Mouse (Mus musculus): ENCODE data around the gene Nr1d1. TPM values are rescaled to one million over a fixed set of nuclear protein-coding genes. Genes with fewer than 3 reads are reported as not detected.

The Nr1d1 gene
- polyA plus RNA-seq, 1 experiment from 2014 or later = 2.7 TPM

DNA sequence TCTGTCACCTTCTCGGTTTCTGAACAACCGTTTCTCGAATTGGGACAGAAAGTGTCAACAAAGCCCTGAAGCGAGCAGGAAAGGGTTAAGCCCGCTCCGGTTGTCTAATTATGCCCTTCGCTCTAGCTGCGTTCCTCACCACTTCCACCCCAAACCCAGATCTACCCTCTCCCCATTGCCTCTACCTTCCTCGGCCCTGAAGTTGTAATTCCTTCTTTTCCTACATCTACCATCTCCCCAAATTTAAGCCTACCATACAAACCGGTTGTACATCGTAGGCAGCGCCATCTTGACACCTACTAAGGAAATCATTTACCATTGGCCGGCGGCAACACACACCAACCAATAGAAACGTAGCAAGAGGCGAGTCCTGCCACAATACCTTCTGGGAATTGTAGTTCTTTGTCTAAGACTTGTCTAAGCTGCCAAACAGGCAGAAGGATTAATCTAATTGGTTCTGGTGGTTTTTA is 46.0 kb downstream of the Nr1d1 start, which contains the start of gene Med24:
Med24 (minus strand) TSS at position 317 of the 470 bp plus-strand sequence.
- Histone ChIP-seq H3K27me3 (replicated peaks; ENCODE audit: control insufficient read depth, insufficient read depth, low read length) (no peaks in the 10 kb centered on the region; the same call in 1 of the 2 replicates), H3K9ac (ENCODE audit: low read depth, low read length) (peak within 1 kb of the TSS; percentile 63), H3K36me3 (ENCODE audit: control insufficient read depth, insufficient read depth, low read length) (peaks cover 2% of the 10 kb centered on the region; the same call in 1 of the 2 replicates), H3K4me1 (replicated peaks; ENCODE audit: control insufficient read depth, insufficient read depth, low read length) (0 out of 2 replicates have a peak, but pooled peaks cover 2% of the 10 kb centered on the region), H3K9me3 (ENCODE audit: control insufficient read depth, low read length) (no peaks in the 10 kb centered on the region; the same call in 1 of the 2 replicates), H3K4me2 (peak within 1 kb of the TSS; percentile 82), H3K4me3 (ENCODE audit: low read depth, low read length) (peak within 1 kb of the TSS; percentile 66), H3K27ac (ENCODE audit: low read depth, low read length) (0 out of 2 replicates have a peak within 1 kb of the TSS, but pooled peaks have one; percentile 19)
- DNase-seq (ENCODE audit: low spot score) (peak; percentile 82), ATAC-seq (replicated peaks; ENCODE audit: low FRiP score) (peak; percentile 95)
- under 1% methylated on average over 16 of the region's 16 CpGs for WGBS

DNA sequence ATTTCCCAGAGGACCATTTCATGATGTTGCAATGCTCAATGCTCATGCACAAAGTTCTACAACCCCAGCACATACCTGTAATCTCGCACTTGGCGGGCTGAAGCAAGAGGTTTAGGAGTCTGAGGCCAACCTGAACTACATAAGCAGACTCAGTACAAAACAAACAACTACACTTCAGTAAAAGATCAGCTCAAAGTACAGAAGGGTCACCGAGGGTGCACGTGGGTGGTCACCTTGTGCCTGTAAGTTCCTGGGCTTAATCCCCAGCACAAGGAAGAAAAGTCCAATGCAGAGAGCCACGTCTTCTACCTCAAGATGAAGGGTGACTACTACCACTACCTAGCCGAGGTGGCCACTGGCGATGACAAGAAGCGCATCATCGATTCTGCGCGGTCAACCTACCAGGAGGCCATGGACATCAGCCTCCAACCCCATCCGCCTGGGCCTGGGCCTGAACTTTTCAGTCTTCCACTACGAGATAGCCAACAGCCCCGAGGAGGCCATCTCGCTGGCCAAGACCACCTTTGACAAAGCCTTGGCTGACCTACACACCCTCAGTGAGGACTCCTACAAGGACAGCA is 49.1 kb downstream of the Nr1d1 start:
- Histone ChIP-seq H3K9ac (ENCODE audit: low read depth, low read length) (no peak overlapping the region), H3K4me3 (ENCODE audit: low read depth, low read length) (no peak overlapping the region), H3K4me1 (replicated peaks; ENCODE audit: control insufficient read depth, insufficient read depth, low read length) (0 out of 2 replicates have a peak, but pooled peaks cover 2% of the 10 kb centered on the region), H3K27me3 (replicated peaks; ENCODE audit: control insufficient read depth, insufficient read depth, low read length) (no peaks in the 10 kb centered on the region), H3K27ac (ENCODE audit: low read depth, low read length) (no peak overlapping the region), H3K9me3 (ENCODE audit: control insufficient read depth, low read length) (no peaks in the 10 kb centered on the region), H3K36me3 (ENCODE audit: control insufficient read depth, insufficient read depth, low read length) (peaks cover 2% of the 10 kb centered on the region; the same call in 1 of the 2 replicates), H3K4me2 (no peak overlapping the region)
- DNase-seq (ENCODE audit: low spot score) = no peak
- 94% methylated on average over 15 of the region's 15 CpGs for WGBS
- no peak for ATAC-seq (replicated peaks; ENCODE audit: low FRiP score)

DNA sequence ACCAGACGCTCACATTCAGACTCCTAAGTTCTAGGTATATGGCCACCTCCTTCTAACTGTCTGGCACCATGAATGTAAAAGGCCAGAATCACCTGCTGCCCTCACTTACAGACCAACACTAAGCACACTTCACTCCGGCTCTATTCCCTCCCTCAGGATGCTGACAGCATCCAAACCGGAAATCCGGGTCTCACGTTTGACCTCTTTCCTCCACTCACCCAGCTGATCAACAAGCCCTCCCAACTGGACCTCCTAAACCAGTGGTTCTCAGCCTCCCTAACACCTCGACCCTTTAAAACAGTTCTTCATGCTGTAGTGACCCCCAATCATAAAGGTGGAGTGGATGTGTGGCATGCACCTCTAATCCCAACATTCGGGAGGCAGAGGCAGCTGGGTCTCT is 52.0 kb downstream of the Nr1d1 start:
- H3K9ac ChIP-seq (ENCODE audit: low read depth, low read length) = no peak overlapping the region
- H3K27ac ChIP-seq (ENCODE audit: low read depth, low read length) = no peak overlapping the region
- 77% methylated on average over 7 of the region's 7 CpGs for WGBS
- DNase-seq (ENCODE audit: low spot score) = no peak
- H3K36me3 ChIP-seq (ENCODE audit: control insufficient read depth, insufficient read depth, low read length) = peaks cover 4% of the 10 kb centered on the region; the same call in 1 of the 2 replicates
- H3K27me3 ChIP-seq (replicated peaks; ENCODE audit: control insufficient read depth, insufficient read depth, low read length) = no peaks in the 10 kb centered on the region
- ATAC-seq (replicated peaks; ENCODE audit: low FRiP score) = no peak
- no peak overlapping the region for H3K4me2 ChIP-seq
- no peaks in the 10 kb centered on the region for H3K9me3 ChIP-seq (ENCODE audit: control insufficient read depth, low read length)
- H3K4me3 ChIP-seq (ENCODE audit: low read depth, low read length) = no peak overlapping the region
- no peaks in the 10 kb centered on the region for H3K4me1 ChIP-seq (replicated peaks; ENCODE audit: control insufficient read depth, insufficient read depth, low read length)

DNA sequence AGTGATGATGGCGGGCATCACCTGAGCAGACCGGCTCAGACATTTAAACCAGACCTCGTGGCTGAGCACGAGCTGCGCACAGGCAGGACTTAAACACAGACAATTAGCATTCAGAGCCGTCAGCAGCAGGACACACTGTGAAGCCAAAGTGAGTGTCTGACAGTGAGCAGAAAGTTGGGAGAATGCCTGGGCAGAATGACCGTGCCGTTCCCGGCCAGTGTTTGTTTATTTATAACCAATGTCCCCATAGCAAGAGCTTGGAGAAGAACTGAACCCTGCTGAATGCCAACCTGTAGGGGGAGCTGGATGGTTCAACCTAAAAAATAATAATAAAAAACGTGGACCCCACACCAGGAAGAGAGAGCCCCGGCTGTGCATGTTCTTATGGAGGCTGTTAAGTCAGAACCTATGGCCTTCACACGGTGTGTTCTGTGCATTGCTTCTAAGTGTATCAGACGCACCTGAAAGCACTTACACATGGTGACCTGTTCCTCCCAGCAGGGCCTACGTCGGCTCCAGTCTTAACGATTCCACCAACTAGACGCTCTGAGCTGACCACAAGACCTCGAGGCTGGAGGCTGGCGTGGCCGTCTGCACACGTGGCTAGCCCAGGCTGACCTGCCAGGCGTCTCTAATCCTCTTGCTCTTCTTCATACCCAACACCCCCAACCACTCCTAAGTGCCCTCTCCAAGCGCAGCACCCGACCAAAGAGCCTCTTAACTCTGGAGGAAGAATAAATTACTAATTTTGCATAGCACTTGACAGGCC is 53.5 kb downstream of the Nr1d1 start:
- Histone ChIP-seq H3K9ac (ENCODE audit: low read depth, low read length) (no peak overlapping the region), H3K27ac (ENCODE audit: low read depth, low read length) (no peak overlapping the region), H3K9me3 (ENCODE audit: control insufficient read depth, low read length) (no peaks in the 10 kb centered on the region), H3K4me3 (ENCODE audit: low read depth, low read length) (no peak overlapping the region), H3K4me2 (no peak overlapping the region), H3K4me1 (replicated peaks; ENCODE audit: control insufficient read depth, insufficient read depth, low read length) (no peaks in the 10 kb centered on the region), H3K27me3 (replicated peaks; ENCODE audit: control insufficient read depth, insufficient read depth, low read length) (no peaks in the 10 kb centered on the region), H3K36me3 (ENCODE audit: control insufficient read depth, insufficient read depth, low read length) (peaks cover 10% of the 10 kb centered on the region)
- ATAC-seq (replicated peaks; ENCODE audit: low FRiP score) = no peak
- no peak for DNase-seq (ENCODE audit: low spot score)
- WGBS = 68% methylated on average over 24 of the region's 24 CpGs

DNA sequence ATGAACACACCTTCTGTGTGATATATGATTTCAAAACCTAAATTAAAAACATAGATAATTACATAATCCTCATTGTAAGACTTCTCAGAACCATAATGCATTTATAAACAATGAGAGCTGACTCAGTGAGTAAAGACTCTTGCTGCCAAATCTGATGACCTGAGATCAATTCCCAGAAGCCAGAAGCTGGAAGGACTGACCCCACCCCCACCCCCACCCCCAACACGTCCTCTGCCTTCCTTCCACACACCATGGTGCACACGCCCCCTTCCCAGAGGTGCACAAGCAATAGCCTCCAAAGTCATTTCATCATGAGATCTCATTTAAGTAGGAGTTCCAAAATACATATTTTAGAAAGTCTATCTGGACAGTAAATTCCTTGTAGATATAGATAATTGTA is 54.4 kb downstream of the Nr1d1 start:
- no peak overlapping the region for H3K27ac ChIP-seq (ENCODE audit: low read depth, low read length)
- H3K36me3 ChIP-seq (ENCODE audit: control insufficient read depth, insufficient read depth, low read length) = peaks cover 11% of the 10 kb centered on the region
- ATAC-seq (replicated peaks; ENCODE audit: low FRiP score) = no peak
- H3K4me2 ChIP-seq = no peak overlapping the region
- no peak for DNase-seq (ENCODE audit: low spot score)
- H3K27me3 ChIP-seq (replicated peaks; ENCODE audit: control insufficient read depth, insufficient read depth, low read length) = no peaks in the 10 kb centered on the region
- H3K4me1 ChIP-seq (replicated peaks; ENCODE audit: control insufficient read depth, insufficient read depth, low read length) = no peaks in the 10 kb centered on the region
- 70% methylated on average over 2 of the region's 2 CpGs for WGBS
- H3K9me3 ChIP-seq (ENCODE audit: control insufficient read depth, low read length) = no peaks in the 10 kb centered on the region
- no peak overlapping the region for H3K9ac ChIP-seq (ENCODE audit: low read depth, low read length)
- no peak overlapping the region for H3K4me3 ChIP-seq (ENCODE audit: low read depth, low read length)

Other genes starting within 250 kb of the Nr1d1 start
- gene Ikzf3, start 229.3 kb downstream of the Nr1d1 start, polyA plus RNA-seq (2014; fragmentation: Nextera tagmentation; extraction: Ambion mirVana) = 0.04 and 0.32 TPM in 2 replicates
- gene Zpbp2, start 224.2 kb downstream of the Nr1d1 start, polyA plus RNA-seq (2014; fragmentation: Nextera tagmentation; extraction: Ambion mirVana) = 0.40 and 0.42 TPM in 2 replicates
- gene Ormdl3, start 188.0 kb downstream of the Nr1d1 start, polyA plus RNA-seq (2014; fragmentation: Nextera tagmentation; extraction: Ambion mirVana) = 10.9 and 11.7 TPM in 2 replicates
- not detected in 2 replicates for gene Lrrc3c, start 177.0 kb downstream of the Nr1d1 start, polyA plus RNA-seq (2014; fragmentation: Nextera tagmentation; extraction: Ambion mirVana)
- gene Gm12355, start 149.7 kb downstream of the Nr1d1 start, polyA plus RNA-seq (2014; fragmentation: Nextera tagmentation; extraction: Ambion mirVana) = 0.44 and 0.95 TPM in 2 replicates
- gene Gsdma3, start 149.0 kb downstream of the Nr1d1 start, polyA plus RNA-seq (2014; fragmentation: Nextera tagmentation; extraction: Ambion mirVana) = not detected in 2 replicates
- not detected in 2 replicates for gene Gsdma2, start 128.6 kb downstream of the Nr1d1 start, polyA plus RNA-seq (2014; fragmentation: Nextera tagmentation; extraction: Ambion mirVana)
- not detected in 2 replicates for gene Gsdma, start 111.0 kb downstream of the Nr1d1 start, polyA plus RNA-seq (2014; fragmentation: Nextera tagmentation; extraction: Ambion mirVana)
- 201 and 207 TPM in 2 replicates for gene Psmd3, start 92.8 kb downstream of the Nr1d1 start, polyA plus RNA-seq (2014; fragmentation: Nextera tagmentation; extraction: Ambion mirVana)
- gene Csf3, start 74.1 kb downstream of the Nr1d1 start, polyA plus RNA-seq (2014; fragmentation: Nextera tagmentation; extraction: Ambion mirVana) = not detected in 2 replicates
- 61.9 and 63.6 TPM in 2 replicates for gene Med24, start 45.9 kb downstream of the Nr1d1 start, polyA plus RNA-seq (2014; fragmentation: Nextera tagmentation; extraction: Ambion mirVana)
- gene Thra, start 34.7 kb downstream of the Nr1d1 start, polyA plus RNA-seq (2014; fragmentation: Nextera tagmentation; extraction: Ambion mirVana) = 26.6 and 31.6 TPM in 2 replicates
- 14.8 and 17.7 TPM in 2 replicates for gene Msl1, start 20.2 kb upstream of the Nr1d1 start, polyA plus RNA-seq (2014; fragmentation: Nextera tagmentation; extraction: Ambion mirVana)
- 34.8 and 35.6 TPM in 2 replicates for gene Casc3, start 29.6 kb upstream of the Nr1d1 start, polyA plus RNA-seq (2014; fragmentation: Nextera tagmentation; extraction: Ambion mirVana)
- gene Rapgefl1, start 61.5 kb upstream of the Nr1d1 start, polyA plus RNA-seq (2014; fragmentation: Nextera tagmentation; extraction: Ambion mirVana) = 0.39 and 0.55 TPM in 2 replicates
- gene Wipf2, start 88.3 kb upstream of the Nr1d1 start, polyA plus RNA-seq (2014; fragmentation: Nextera tagmentation; extraction: Ambion mirVana) = 3.8 and 4.7 TPM in 2 replicates
- gene Cdc6, start 132.5 kb upstream of the Nr1d1 start, polyA plus RNA-seq (2014; fragmentation: Nextera tagmentation; extraction: Ambion mirVana) = 96.3 and 114 TPM in 2 replicates
- gene Rara, start 152.5 kb upstream of the Nr1d1 start, polyA plus RNA-seq (2014; fragmentation: Nextera tagmentation; extraction: Ambion mirVana) = 18.6 and 20.1 TPM in 2 replicates
- gene Gjd3, start 207.7 kb upstream of the Nr1d1 start, polyA plus RNA-seq (2014; fragmentation: Nextera tagmentation; extraction: Ambion mirVana) = 0.21 and 0.22 TPM in 2 replicates
- gene Top2a, start 248.9 kb upstream of the Nr1d1 start, polyA plus RNA-seq (2014; fragmentation: Nextera tagmentation; extraction: Ambion mirVana) = 315 and 330 TPM in 2 replicates

Measured in liver, embryonic 11.5 days (tissue).